Mouse (Mus musculus): ENCODE data around the gene AA986860. TPM values are rescaled to one million over a fixed set of nuclear protein-coding genes. Genes with fewer than 3 reads are reported as not detected.

The AA986860 gene
- polyA plus RNA-seq, 1 experiment from 2014 or later: 17.7 TPM

- H3K27ac ChIP-seq: no peak overlapping the region
- ATAC-seq (replicated peaks; ENCODE audit: low FRiP score, low read depth) (no peak), DNase-seq (ENCODE audit: low spot score) (no peak)
- H3K36me3 ChIP-seq (ENCODE audit: insufficient read depth, low read length): 0 out of 2 replicates have a peak, but pooled peaks cover 4% of the 10 kb centered on the region
- no peak overlapping the region for H3K4me3 ChIP-seq (replicated peaks; ENCODE audit: low read depth, low read length)
- no peak overlapping the region for H3K4me2 ChIP-seq (ENCODE audit: low read length)
- H3K9ac ChIP-seq (ENCODE audit: low read depth, low read length): no peak overlapping the region
- H3K9me3 ChIP-seq (replicated peaks; ENCODE audit: low read length): no peaks in the 10 kb centered on the region
- 94% methylated on average over 22 of the region's 22 CpGs for WGBS
- no peak for TF ChIP-seq CTCF (IDR thresholded peaks at IDR 0.05; ENCODE audit: low read depth)
- peaks cover 3% of the 10 kb centered on the region; the same call in 1 of the 2 replicates for H3K4me1 ChIP-seq (replicated peaks; ENCODE audit: insufficient read depth, low read length)
- H3K27me3 ChIP-seq (ENCODE audit: insufficient read depth, low read length): no peaks in the 10 kb centered on the region
Measured at GRCm38 (mm10) chr1:130710283-130711080, 21.3 kb upstream of the AA986860 start.

- WGBS: 84% methylated on average over 4 of the region's 4 CpGs
- DNase-seq (ENCODE audit: low spot score): no peak
- no peak overlapping the region for H3K4me2 ChIP-seq (ENCODE audit: low read length)
Measured at GRCm38 (mm10) chr1:130714046-130714445, 17.7 kb upstream of the AA986860 start.

GRCm38 (mm10) chr1:130715561-130716217 is 16.1 kb upstream of the AA986860 start, which contains the start of gene Gm29427:
Gene Gm29427 (minus strand): TSS chr1:130715799.
- Histone ChIP-seq H3K4me2 (ENCODE audit: low read length) (peak within 1 kb of the TSS; percentile 96), H3K36me3 (ENCODE audit: insufficient read depth, low read length) (no peaks in the 10 kb centered on the region), H3K27ac (peak within 1 kb of the TSS; percentile 83), H3K27me3 (ENCODE audit: insufficient read depth, low read length) (no peaks in the 10 kb centered on the region), H3K4me1 (replicated peaks; ENCODE audit: insufficient read depth, low read length) (peaks cover 11% of the 10 kb centered on the region), H3K9me3 (replicated peaks; ENCODE audit: low read length) (no peaks in the 10 kb centered on the region), H3K4me3 (replicated peaks; ENCODE audit: low read depth, low read length) (peak within 1 kb of the TSS; percentile 67), H3K9ac (ENCODE audit: low read depth, low read length) (peak within 1 kb of the TSS; percentile 93)
- peak; percentile 98 for ATAC-seq (replicated peaks; ENCODE audit: low FRiP score, low read depth)
- WGBS: under 1% methylated on average over 38 of the region's 38 CpGs
- peak; percentile 95 for DNase-seq (ENCODE audit: low spot score)
- TF ChIP-seq CTCF (IDR thresholded peaks at IDR 0.05; ENCODE audit: low read depth): no peak

More at GRCm38 (mm10) chr1:130714046-130714445, 17.7 kb upstream of the AA986860 start:
- Histone ChIP-seq H3K27ac (no peak overlapping the region), H3K9me3 (replicated peaks; ENCODE audit: low read length) (no peaks in the 10 kb centered on the region), H3K36me3 (ENCODE audit: insufficient read depth, low read length) (no peaks in the 10 kb centered on the region), H3K27me3 (ENCODE audit: insufficient read depth, low read length) (no peaks in the 10 kb centered on the region), H3K9ac (ENCODE audit: low read depth, low read length) (no peak overlapping the region), H3K4me3 (replicated peaks; ENCODE audit: low read depth, low read length) (no peak overlapping the region), H3K4me1 (replicated peaks; ENCODE audit: insufficient read depth, low read length) (peaks cover 11% of the 10 kb centered on the region)
- no peak for TF ChIP-seq CTCF (IDR thresholded peaks at IDR 0.05; ENCODE audit: low read depth)
- no peak for ATAC-seq (replicated peaks; ENCODE audit: low FRiP score, low read depth)

- peaks cover 11% of the 10 kb centered on the region for H3K4me1 ChIP-seq (replicated peaks; ENCODE audit: insufficient read depth, low read length)
- H3K9me3 ChIP-seq (replicated peaks; ENCODE audit: low read length): no peaks in the 10 kb centered on the region
- H3K27me3 ChIP-seq (ENCODE audit: insufficient read depth, low read length): no peaks in the 10 kb centered on the region
- peak; percentile 45 for DNase-seq (ENCODE audit: low spot score)
- peak overlapping the region; percentile 93 for H3K9ac ChIP-seq (ENCODE audit: low read depth, low read length)
- H3K4me2 ChIP-seq (ENCODE audit: low read length): peak overlapping the region; percentile 96
- no peaks in the 10 kb centered on the region for H3K36me3 ChIP-seq (ENCODE audit: insufficient read depth, low read length)
- ATAC-seq (replicated peaks; ENCODE audit: low FRiP score, low read depth): peak; percentile 30
- WGBS: 1% methylated on average over 3 of the region's 3 CpGs
- H3K4me3 ChIP-seq (replicated peaks; ENCODE audit: low read depth, low read length): peak overlapping the region; percentile 67
- TF ChIP-seq CTCF (IDR thresholded peaks at IDR 0.05; ENCODE audit: low read depth): no peak
- H3K27ac ChIP-seq: peak overlapping the region; percentile 83
Measured at GRCm38 (mm10) chr1:130716218-130716512, 15.6 kb upstream of the AA986860 start.

GRCm38 (mm10) chr1:130716513-130717290 is 15.1 kb upstream of the AA986860 start:
- DNase-seq (ENCODE audit: low spot score): peak; percentile 35
- Histone ChIP-seq H3K9ac (ENCODE audit: low read depth, low read length) (peak overlapping the region; percentile 93), H3K27ac (peak overlapping the region; percentile 83), H3K4me2 (ENCODE audit: low read length) (peak overlapping the region; percentile 96), H3K4me1 (replicated peaks; ENCODE audit: insufficient read depth, low read length) (peaks cover 11% of the 10 kb centered on the region), H3K9me3 (replicated peaks; ENCODE audit: low read length) (no peaks in the 10 kb centered on the region), H3K36me3 (ENCODE audit: insufficient read depth, low read length) (no peaks in the 10 kb centered on the region), H3K27me3 (ENCODE audit: insufficient read depth, low read length) (no peaks in the 10 kb centered on the region), H3K4me3 (replicated peaks; ENCODE audit: low read depth, low read length) (peak overlapping the region; percentile 67)
- WGBS: under 1% methylated on average over 42 of the region's 42 CpGs
- TF ChIP-seq CTCF (IDR thresholded peaks at IDR 0.05; ENCODE audit: low read depth): no peak
- peak; percentile 0; the same call in 1 of the 2 replicates for ATAC-seq (replicated peaks; ENCODE audit: low FRiP score, low read depth)
